28 mouse cellular contexts compared by ENCODE assay signal in genomic region chr3:99322345-99322744, GRCm38 (mm10).
"Had no signal": no experiment of that assay in that cellular context is flagged by ENCODE, and none has a peak within 500 bp of the region (broad histone marks: within the 10 kb centered on the region; RNA-seq: fewer than 3 reads in every experiment).

No protein-coding gene starts in this region.

- H3K4me1 ChIP-seq: limb, embryonic 15.5 days; liver, embryonic 12.5 days; liver, embryonic 13.5 days; liver, embryonic 15.5 days; lung, embryonic 15.5 days; megakaryocyte, embryonic 14.5 days; midbrain, embryonic 10.5 days; midbrain, embryonic 12.5 days; midbrain, embryonic 13.5 days; midbrain, embryonic 15.5 days; neural tube, embryonic 12.5 days had no signal

- H3K27me3 ChIP-seq: limb, embryonic 12.5 days; limb, embryonic 13.5 days; limb, embryonic 15.5 days; liver, embryonic 12.5 days; liver, embryonic 13.5 days; liver, embryonic 15.5 days; lung, embryonic 15.5 days; megakaryocyte, embryonic 14.5 days; midbrain, embryonic 12.5 days; midbrain, embryonic 13.5 days; midbrain, embryonic 15.5 days; neural tube, embryonic 12.5 days had no signal

- H3K9me3 ChIP-seq: limb, embryonic 10.5 days; limb, embryonic 12.5 days; limb, embryonic 13.5 days; limb, embryonic 15.5 days; liver, embryonic 12.5 days; liver, embryonic 13.5 days; liver, embryonic 15.5 days; lung, embryonic 15.5 days; megakaryocyte, embryonic 14.5 days; midbrain, embryonic 10.5 days; midbrain, embryonic 12.5 days; midbrain, embryonic 13.5 days; midbrain, embryonic 15.5 days; neural tube, embryonic 12.5 days had no signal

- H3K4me3 ChIP-seq: limb, embryonic 10.5 days; limb, embryonic 12.5 days; limb, embryonic 13.5 days; limb, embryonic 15.5 days; liver, embryonic 12.5 days; liver, embryonic 13.5 days; liver, embryonic 15.5 days; lung, embryonic 15.5 days; megakaryocyte, embryonic 14.5 days; midbrain, embryonic 10.5 days; midbrain, embryonic 12.5 days; midbrain, embryonic 13.5 days; midbrain, embryonic 15.5 days; myocyte; neural tube, embryonic 12.5 days had no signal

- H3K27ac ChIP-seq: limb, embryonic 10.5 days; limb, embryonic 12.5 days; limb, embryonic 13.5 days; limb, embryonic 15.5 days; liver, embryonic 12.5 days; liver, embryonic 13.5 days; liver, embryonic 14.5 days; liver, embryonic 15.5 days; lung, embryonic 15.5 days; macrophage; midbrain, embryonic 10.5 days; midbrain, embryonic 12.5 days; midbrain, embryonic 13.5 days; midbrain, embryonic 15.5 days; neural tube, embryonic 12.5 days had no signal

- DNase-seq: left cerebral cortex, postnatal 4 days; liver; liver, embryonic 13.5 days; liver, postnatal 0 days; lung, adult 18-20 months; lung, adult 2 months; lung, embryonic 14.5 days; lung, postnatal 10 days; lung, postnatal 14 days; lung, postnatal 36 days; lung, postnatal 4 days; midbrain, embryonic 14.5 days had no signal

- H3K9ac ChIP-seq: limb, embryonic 12.5 days; limb, embryonic 13.5 days; limb, embryonic 15.5 days; liver, embryonic 12.5 days; liver, embryonic 13.5 days; liver, embryonic 14.5 days; liver, embryonic 15.5 days; liver, postnatal 0 days; lung, embryonic 14.5 days; lung, embryonic 15.5 days; midbrain, embryonic 12.5 days; midbrain, embryonic 13.5 days; midbrain, embryonic 15.5 days; neural tube, embryonic 12.5 days had no signal

- H3K36me3 ChIP-seq: liver, embryonic 12.5 days; liver, embryonic 13.5 days; liver, embryonic 15.5 days; lung, embryonic 15.5 days; midbrain, embryonic 10.5 days; midbrain, embryonic 12.5 days; midbrain, embryonic 13.5 days; midbrain, embryonic 15.5 days; neural tube, embryonic 12.5 days had no signal
